Mouse (Mus musculus) lung, embryonic 14.5 days (tissue): ENCODE data around the gene Nmt1. TPM values are rescaled to one million over a fixed set of nuclear protein-coding genes. Genes with fewer than 3 reads are reported as not detected.

Source experiments
- ATAC-seq: fragments of 200-750 bp; cut with Nextera tagmentation; 2 replicates; pipeline ENCODE4 v1.8.0; 2017; ENCODE audit warnings: mild to moderate bottlenecking, moderate TSS enrichment, moderate library complexity; ENCODE audit not compliant: insufficient read depth
- DNase-seq: peaks from one replicate; pipeline ENCODE4 v3.0.0-alpha.2; 2015
- H3K27ac ChIP-seq: fragments of 300-500 bp; sonication (generic); 2 replicates; pipeline ENCODE4 v1.5.1; 2014; ENCODE audit warnings: low read depth, mild to moderate bottlenecking, moderate library complexity
- H3K27me3 ChIP-seq: fragments of 300-500 bp; sonication (generic); 2 replicates; pipeline ENCODE4 v1.6.1; 2014; ENCODE audit warnings: low read length, control low read depth; ENCODE audit not compliant: insufficient read depth
- H3K36me3 ChIP-seq: fragments of 300-500 bp; sonication (generic); 2 replicates; pipeline ENCODE4 v1.6.1; 2014; ENCODE audit warnings: control low read depth; ENCODE audit not compliant: insufficient read depth
- H3K4me1 ChIP-seq: fragments of 300-500 bp; sonication (generic); 2 replicates; pipeline ENCODE4 v1.6.1; 2014; ENCODE audit warnings: antibody characterized with exemption, control low read depth; ENCODE audit not compliant: insufficient read depth
- H3K4me2 ChIP-seq: fragments of 300-500 bp; sonication (generic); 2 replicates; pipeline ENCODE4 v1.6.1; 2014; ENCODE audit warnings: mild to moderate bottlenecking
- H3K4me3 ChIP-seq: fragments of 300-500 bp; sonication (generic); 2 replicates; pipeline ENCODE4 v1.5.1; 2014; ENCODE audit warnings: low read depth, low read length
- H3K9ac ChIP-seq: fragments of 300-500 bp; sonication (generic); 2 replicates; pipeline ENCODE4 v1.6.1; 2014
- H3K9me3 ChIP-seq: fragments of 300-500 bp; sonication (generic); 2 replicates; pipeline ENCODE4 v1.6.1; 2016; ENCODE audit warnings: low read depth, low read length, control low read depth
- CTCF ChIP-seq: IDR thresholded peaks from 2 replicates; pipeline ENCODE4 v1.5.1; 2016; ENCODE audit warnings: antibody characterized with exemption, low read depth
- WGBS: fragments of 180-500 bp; shearing (Covaris S2); extraction: QIAGEN DNeasy Blood & Tissue Kit; methylation state at CpG from one replicate; pipeline ENCODE4 v1.1.7; 2014; 5-methylcytosine and 5-hydroxymethylcytosine counted together
- polyA plus RNA-seq: library from polyadenylated mRNA; unstranded; fragments of >200 nt; fragmentation: Nextera tagmentation; extraction: Ambion mirVana; gene quantifications from 2 replicates; pipeline ENCODE4 v1.2.1, GENCODE M21; 2014

Nmt1 gene
- polyA plus RNA-seq, 1 experiment from 2014 or later, result 64.4 TPM

DNA sequence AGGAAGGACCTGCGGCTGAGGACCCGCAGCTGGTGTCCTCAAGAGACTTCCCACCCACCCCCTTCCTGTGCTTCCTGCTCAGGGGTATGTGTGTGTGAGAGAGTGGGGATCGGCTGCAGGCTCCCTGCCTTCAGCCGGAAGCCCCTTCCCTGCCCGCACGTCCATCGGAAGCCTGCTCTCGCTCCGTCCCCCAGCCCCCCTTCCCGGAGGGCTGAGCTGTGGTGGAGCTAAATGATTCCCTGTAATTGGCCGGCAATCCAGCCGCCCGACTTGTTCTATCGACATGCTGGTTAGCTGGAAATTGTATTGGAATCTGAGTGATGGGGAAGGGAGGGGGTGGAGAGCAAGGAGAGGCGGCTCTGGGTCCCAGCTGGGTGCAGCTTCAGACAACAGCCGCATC lies 36.3 kb upstream of the Nmt1 start:
- H3K4me3 ChIP-seq, result peak overlapping the region; percentile 19; the same call in 1 of the 2 replicates
- no peak for TF ChIP-seq CTCF
- ATAC-seq (peak; percentile 80), DNase-seq (peak; percentile 84)
- H3K36me3 ChIP-seq, result peaks cover 31% of the 10 kb centered on the region
- no peak overlapping the region for H3K9ac ChIP-seq
- peak overlapping the region; percentile 65; the same call in 1 of the 2 replicates for H3K27ac ChIP-seq
- WGBS, result 1% methylated on average over 16 of the region's 16 CpGs
- H3K4me1 ChIP-seq, result peaks cover 6% of the 10 kb centered on the region
- peak overlapping the region; percentile 57 for H3K4me2 ChIP-seq
- H3K27me3 ChIP-seq, result peaks cover 30% of the 10 kb centered on the region
- no peaks in the 10 kb centered on the region for H3K9me3 ChIP-seq

DNA sequence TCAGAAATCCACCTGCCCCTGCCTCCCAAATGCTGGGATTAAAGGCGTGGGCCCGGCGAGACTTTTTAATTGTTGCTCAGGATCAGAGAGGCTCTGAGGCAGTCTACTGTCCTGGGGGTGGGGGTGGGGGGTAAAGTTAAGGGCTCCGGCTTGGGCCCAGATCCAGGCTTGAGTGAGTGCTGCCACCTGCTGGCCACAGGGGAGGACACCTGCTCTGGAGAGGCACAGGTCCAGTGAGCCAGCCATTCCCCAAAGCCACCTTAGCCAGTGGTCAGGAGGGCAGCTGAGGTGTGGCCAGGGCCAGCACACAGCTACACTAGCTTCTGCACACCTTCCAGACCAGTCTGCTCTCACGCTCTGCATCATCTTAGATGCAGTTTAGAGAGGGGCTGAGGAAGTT lies 35.0 kb upstream of the Nmt1 start:
- 9% methylated on average over 5 of the region's 5 CpGs for WGBS
- Histone ChIP-seq H3K4me3 (no peak overlapping the region), H3K27me3 (peaks cover 26% of the 10 kb centered on the region), H3K4me1 (peaks cover 6% of the 10 kb centered on the region), H3K4me2 (no peak overlapping the region), H3K9ac (no peak overlapping the region), H3K9me3 (no peaks in the 10 kb centered on the region), H3K36me3 (peaks cover 44% of the 10 kb centered on the region), H3K27ac (no peak overlapping the region)
- ATAC-seq (peak; percentile 18; the same call in 1 of the 2 replicates), DNase-seq (peak; percentile 87)
- peak; percentile 93 for TF ChIP-seq CTCF

GRCm38 (mm10) chr11:102993420-102994029 lies 34.5 kb upstream of the Nmt1 start:
- DNase-seq (no peak), ATAC-seq (no peak)
- H3K9ac ChIP-seq, result no peak overlapping the region
- WGBS, result 49% methylated on average over 17 of the region's 17 CpGs
- no peak overlapping the region for H3K27ac ChIP-seq
- H3K4me2 ChIP-seq, result no peak overlapping the region
- peaks cover 50% of the 10 kb centered on the region for H3K36me3 ChIP-seq
- H3K9me3 ChIP-seq, result no peaks in the 10 kb centered on the region
- H3K4me3 ChIP-seq, result no peak overlapping the region
- no peak for TF ChIP-seq CTCF
- H3K4me1 ChIP-seq, result peaks cover 6% of the 10 kb centered on the region
- H3K27me3 ChIP-seq, result peaks cover 23% of the 10 kb centered on the region

- TF ChIP-seq CTCF, result no peak
- Histone ChIP-seq H3K27ac (no peak overlapping the region), H3K4me2 (no peak overlapping the region), H3K4me1 (peaks cover 12% of the 10 kb centered on the region), H3K27me3 (peaks cover 9% of the 10 kb centered on the region), H3K4me3 (no peak overlapping the region), H3K9ac (no peak overlapping the region), H3K9me3 (no peaks in the 10 kb centered on the region), H3K36me3 (peaks cover 64% of the 10 kb centered on the region)
- DNase-seq, result no peak
- ATAC-seq, result no peak
- WGBS, result 88% methylated on average over 18 of the region's 18 CpGs
These were observed 33.0 kb upstream of the Nmt1 start for GRCm38 (mm10) chr11:102994952-102995351.

DNA sequence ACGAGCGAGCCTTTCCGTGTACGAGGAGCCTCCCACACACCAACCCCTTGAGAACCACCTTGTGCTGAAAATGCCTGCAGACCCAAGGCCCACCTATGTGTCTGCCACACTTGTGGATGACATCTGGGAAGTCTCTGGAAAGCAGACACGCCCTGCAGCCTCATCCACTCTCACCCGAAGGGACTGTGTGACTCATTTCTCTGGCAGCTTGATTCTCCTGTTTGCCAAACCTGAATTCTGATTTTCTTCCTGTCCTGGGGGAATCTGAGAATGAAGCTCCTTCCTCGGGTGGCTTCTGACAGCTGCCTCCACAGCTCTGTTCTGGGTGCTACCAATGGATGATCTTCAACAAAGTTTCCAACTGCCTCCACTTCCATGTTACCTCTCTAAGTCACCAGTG lies 31.6 kb upstream of the Nmt1 start:
- Histone ChIP-seq H3K9me3 (no peaks in the 10 kb centered on the region), H3K9ac (no peak overlapping the region), H3K4me2 (no peak overlapping the region), H3K4me1 (peaks cover 15% of the 10 kb centered on the region), H3K4me3 (no peak overlapping the region), H3K36me3 (peaks cover 71% of the 10 kb centered on the region), H3K27me3 (peaks cover 3% of the 10 kb centered on the region; the same call in 1 of the 2 replicates), H3K27ac (no peak overlapping the region)
- no peak for TF ChIP-seq CTCF
- DNase-seq (no peak), ATAC-seq (no peak)
- WGBS, result 88% methylated on average over 7 of the region's 7 CpGs

DNA sequence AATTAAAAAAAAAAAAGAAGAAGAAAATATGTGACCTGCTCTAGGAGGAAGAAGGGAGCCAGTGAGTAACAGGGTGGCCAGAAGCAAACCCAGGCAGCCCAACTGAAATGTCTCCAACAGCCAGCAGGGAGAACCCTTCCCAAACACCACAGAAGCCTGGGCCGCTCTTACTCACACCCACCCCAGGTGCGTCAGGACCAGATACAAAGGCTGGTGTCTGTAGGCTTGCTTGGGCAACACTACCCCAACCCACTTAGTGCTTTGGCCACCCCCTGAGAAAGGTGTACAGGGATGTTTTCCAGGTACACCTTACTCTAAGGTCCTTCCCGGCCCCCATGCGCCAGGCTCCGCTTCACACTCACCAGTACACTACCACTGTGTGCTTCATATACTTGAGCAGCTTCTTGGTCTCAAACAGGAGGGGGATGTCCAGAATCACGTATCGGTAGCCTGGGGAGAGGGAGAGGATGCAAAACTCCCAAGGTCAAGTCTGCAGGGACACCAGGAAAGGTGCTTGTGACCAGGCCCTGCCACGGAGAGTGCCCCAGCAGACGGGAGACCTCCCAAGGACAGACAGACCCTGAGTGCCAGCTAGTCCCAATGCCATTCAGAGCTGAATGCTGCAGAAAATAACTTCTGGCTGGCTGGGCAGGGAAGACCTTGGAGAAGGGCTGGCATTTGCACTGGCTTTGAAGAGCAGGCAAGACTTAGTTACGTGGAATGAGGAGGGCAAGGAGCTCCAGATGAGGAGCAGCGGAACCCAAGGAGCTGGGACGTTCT lies 30.8 kb upstream of the Nmt1 start:
- no peaks in the 10 kb centered on the region for H3K9me3 ChIP-seq
- TF ChIP-seq CTCF, result no peak
- 96% methylated on average over 12 of the region's 12 CpGs for WGBS
- H3K27ac ChIP-seq, result no peak overlapping the region
- no peak overlapping the region for H3K9ac ChIP-seq
- no peaks in the 10 kb centered on the region for H3K27me3 ChIP-seq
- H3K4me2 ChIP-seq, result no peak overlapping the region
- H3K4me1 ChIP-seq, result peaks cover 11% of the 10 kb centered on the region
- H3K36me3 ChIP-seq, result peaks cover 71% of the 10 kb centered on the region
- no peak for DNase-seq
- ATAC-seq, result no peak
- H3K4me3 ChIP-seq, result no peak overlapping the region

- WGBS, result 56% methylated on average over 7 of the region's 7 CpGs
- Histone ChIP-seq H3K36me3 (peaks cover 71% of the 10 kb centered on the region), H3K4me2 (no peak overlapping the region), H3K9ac (no peak overlapping the region), H3K9me3 (no peaks in the 10 kb centered on the region), H3K27me3 (no peaks in the 10 kb centered on the region), H3K27ac (peak overlapping the region; percentile 8; the same call in 1 of the 2 replicates), H3K4me3 (no peak overlapping the region), H3K4me1 (peaks cover 8% of the 10 kb centered on the region; the same call in 1 of the 2 replicates)
- no peak for ATAC-seq
- TF ChIP-seq CTCF, result no peak
- DNase-seq, result no peak
These were observed 29.8 kb upstream of the Nmt1 start for GRCm38 (mm10) chr11:102998254-102998576.
